ENCODE assay signal across 8 mouse cellular contexts in genomic region chr4:49844828-49845611, GRCm38 (mm10). TPM values are rescaled to one million over a fixed set of nuclear protein-coding genes. Genes with fewer than 3 reads are reported as not detected.
A peak's percentile ranks its signal among the peaks of the same experiment; 100 is the strongest.
DNase-seq lines count a peak whose midpoint lies in the region; ATAC-seq and TF ChIP-seq lines count a peak whose summit lies in the region.

No protein-coding gene starts in this region.

- H3K4me1 ChIP-seq in kidney, adult 2 months (ENCODE audit: control insufficient read depth, insufficient read depth, low read length), result no peaks in the 10 kb centered on the region
- peaks cover 4% of the 10 kb centered on the region for H3K4me1 ChIP-seq in midbrain, embryonic 16.5 days (ENCODE audit: control insufficient read depth, insufficient read depth, low read length)

- no peaks in the 10 kb centered on the region for H3K27me3 ChIP-seq in kidney, adult 2 months (replicated peaks; ENCODE audit: control insufficient read depth, insufficient read depth, low read length)
- peaks cover 3% of the 10 kb centered on the region for H3K27me3 ChIP-seq in midbrain, embryonic 16.5 days (ENCODE audit: control insufficient read depth, insufficient read depth, low read depth, low read length)

- peak overlapping the region; percentile 70 for H3K4me2 ChIP-seq in midbrain, embryonic 16.5 days (ENCODE audit: low read length)

- peak overlapping the region; percentile 4 for H3K4me3 ChIP-seq in kidney, adult 2 months (ENCODE audit: insufficient read depth, low read depth, low read length)
- H3K4me3 ChIP-seq in midbrain, embryonic 16.5 days (ENCODE audit: low read depth, low read length), result peak overlapping the region; percentile 81

- H3K36me3 ChIP-seq in kidney, adult 2 months (ENCODE audit: control insufficient read depth, insufficient read depth, low read length), result no peaks in the 10 kb centered on the region
- no peaks in the 10 kb centered on the region for H3K36me3 ChIP-seq in midbrain, embryonic 16.5 days (ENCODE audit: control insufficient read depth, insufficient read depth, low read length)

- ATAC-seq in midbrain, embryonic 16.5 days, result peak; percentile 72
- ATAC-seq in erythroblast, adult 5-6 weeks (replicated peaks; ENCODE audit: low FRiP score, poor library complexity, severe bottlenecking), result no peak

- no peak overlapping the region for H3K27ac ChIP-seq in kidney, adult 2 months (ENCODE audit: insufficient read depth, low read depth, low read length)
- H3K27ac ChIP-seq in midbrain, embryonic 16.5 days (ENCODE audit: low read length), result peak overlapping the region; percentile 77

- H3K9ac ChIP-seq in midbrain, embryonic 16.5 days (ENCODE audit: low read depth, low read length), result peak overlapping the region; percentile 77

- no peak for TF ChIP-seq POLR2A in kidney, adult 2 months (IDR thresholded peaks at IDR 0.05; ENCODE audit: low read depth, low read length)

- no peaks in the 10 kb centered on the region for H3K9me3 ChIP-seq in midbrain, embryonic 16.5 days (replicated peaks; ENCODE audit: control insufficient read depth, low read length, poor library complexity, severe bottlenecking)

- no peak for TF ChIP-seq CTCF in kidney, adult 2 months (conservative IDR thresholded peaks at IDR 0.05; ENCODE audit: insufficient read depth, insufficient read length, low read depth, low read length)

- DNase-seq in kidney, adult 2 months, result no peak
- no peak for DNase-seq in kidney, adult 11 months
- DNase-seq in cerebellum, postnatal 4 days (ENCODE audit: low spot score in 2 of 2), result peak; percentile 26 to 38
- DNase-seq in frontal cortex, postnatal 14 days (ENCODE audit: low spot score in 2 of 2), result peak; percentile 10 to 32
- peak; percentile 23 to 42 for DNase-seq in layer of hippocampus, postnatal 25 days (ENCODE audit: extremely low spot score in 1 of 2, low spot score in 1 of 2)
- no peak for DNase-seq in adipocyte (ENCODE audit: low spot score)

- 1% methylated on average over 63 of the region's 63 CpGs for WGBS in kidney, adult 2 months
- 0% methylated on average over 59 of the region's 63 CpGs for WGBS in midbrain, embryonic 16.5 days

RNA-seq across cellular contexts. Expression of gene Grin3a, which starts 0.5 kb away (rescaled TPM):
- polyA plus RNA-seq in kidney, adult 2 months (2012; rRNA removed), result 0.14 and 0.20 TPM in 2 replicates
- total RNA-seq in layer of hippocampus, postnatal 25 days (2021), result 10 to 100 TPM; 35.0 to 37.1 TPM
- polyA plus RNA-seq in midbrain, embryonic 16.5 days (2015; fragmentation: Nextera tagmentation; extraction: Ambion mirVana), result 25.4 and 30.0 TPM in 2 replicates
- total RNA-seq in erythroblast, adult 5-6 weeks (2015; ENCODE audit: low replicate concordance), result not detected in 2 replicates
- not detected in 2 replicates for total RNA-seq in erythroblast, adult 5-6 weeks (2017; ENCODE audit: low replicate concordance)

Comparison
In these comparisons a context has a peak if more than half of its experiments do, and no peak if none do; other contexts are left out.
1. DNase-seq: peak in cerebellum, postnatal 4 days (2 of 2), frontal cortex, postnatal 14 days (2 of 2) and layer of hippocampus, postnatal 25 days (2 of 2); none in kidney, adult 2 months (single experiment), kidney, adult 11 months (single experiment) and adipocyte (single experiment).
2. RNA of gene Grin3a, which starts 0.5 kb away (total RNA-seq): 35.0 to 37.1 TPM in layer of hippocampus, postnatal 25 days; not detected in erythroblast, adult 5-6 weeks; every median in the first group is over 10 times any median in the second.